Mouse (Mus musculus) monocyte, adult 5-6 weeks (primary cell): ENCODE results near the gene 2310034G01Rik. TPM values are rescaled to one million over a fixed set of nuclear protein-coding genes. Genes with fewer than 3 reads are reported as not detected.

ENCODE experiments used
- ATAC-seq: fragments of 153-309, 156-312 bp; replicated peaks from 2 replicates; pipeline ENCODE4 v1.8.0; 2017; ENCODE audit warnings: mild to moderate bottlenecking; ENCODE audit not compliant: low TSS enrichment, insufficient number of reproducible peaks, severe bottlenecking, poor library complexity, low FRiP score
- total RNA-seq: library from RNA; stranded (forward); fragments of 200-1000, 200-491, 200-594 nt; gene quantifications from 3 replicates; pipeline ENCODE4 v1.2.3, GENCODE M21; 2017

2310034G01Rik gene
- total RNA-seq, 1 experiment from 2014 or later, result 1.5 TPM

DNA sequence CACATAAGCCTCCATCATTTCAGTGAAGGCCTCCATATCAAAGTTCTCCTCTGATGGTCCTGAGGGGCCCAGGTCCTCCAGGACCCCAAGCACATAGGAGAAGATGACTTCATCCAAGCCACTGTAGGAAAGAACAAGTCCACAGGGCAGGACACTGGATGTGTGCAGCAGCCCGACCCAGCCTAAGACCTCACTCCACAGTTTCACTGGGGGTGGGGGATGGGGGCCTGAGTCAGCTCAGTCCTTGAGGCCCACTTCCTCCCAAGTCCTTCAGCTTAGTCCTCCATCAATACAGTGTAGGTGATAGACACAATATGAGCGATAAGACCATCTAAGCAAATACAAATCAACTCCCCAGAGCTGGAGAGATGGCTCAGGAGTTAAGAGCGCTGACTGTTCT lies 18.2 kb downstream of the 2310034G01Rik start:
- no peak for ATAC-seq

DNA sequence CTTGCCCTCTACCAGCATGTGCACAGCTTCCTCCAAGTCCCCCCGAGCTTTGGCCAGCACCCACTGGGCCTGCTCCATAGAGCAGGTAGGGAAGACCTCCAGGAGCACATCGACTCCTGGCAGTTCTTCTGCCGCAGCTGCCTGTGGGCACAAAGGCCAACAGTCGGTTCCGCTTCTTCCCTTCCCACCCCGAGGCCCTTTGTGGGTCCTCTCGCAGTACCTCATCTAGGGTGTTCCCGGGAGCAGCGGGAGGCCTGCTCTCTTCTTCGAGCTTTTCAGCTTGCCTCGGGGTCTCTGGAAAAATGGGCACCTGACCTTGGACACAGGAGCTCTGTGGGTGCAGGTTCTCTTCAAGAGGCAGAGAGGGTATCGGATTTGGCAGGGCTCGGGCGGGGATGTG lies 18.8 kb downstream of the 2310034G01Rik start:
- ATAC-seq, result no peak

DNA sequence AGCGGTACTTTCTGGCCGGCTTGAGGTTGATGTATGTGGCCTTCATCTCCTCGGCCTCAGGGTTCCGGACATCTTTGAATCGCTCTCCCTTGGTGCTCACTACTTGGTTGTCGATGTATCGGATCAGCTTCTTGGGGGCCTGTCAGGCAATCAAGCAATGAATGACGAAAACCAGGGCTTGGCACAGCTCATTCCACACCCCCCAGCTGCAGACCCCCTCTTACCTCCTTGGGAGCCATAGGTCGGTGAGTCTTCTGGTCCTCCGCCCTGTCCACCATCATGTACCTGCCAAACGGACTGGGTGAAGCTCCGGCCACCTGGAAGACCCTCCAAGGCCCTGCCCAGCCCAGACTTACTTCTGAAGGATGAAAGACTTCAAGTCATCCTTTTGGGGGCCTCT lies 19.4 kb downstream of the 2310034G01Rik start:
- no peak for ATAC-seq

DNA sequence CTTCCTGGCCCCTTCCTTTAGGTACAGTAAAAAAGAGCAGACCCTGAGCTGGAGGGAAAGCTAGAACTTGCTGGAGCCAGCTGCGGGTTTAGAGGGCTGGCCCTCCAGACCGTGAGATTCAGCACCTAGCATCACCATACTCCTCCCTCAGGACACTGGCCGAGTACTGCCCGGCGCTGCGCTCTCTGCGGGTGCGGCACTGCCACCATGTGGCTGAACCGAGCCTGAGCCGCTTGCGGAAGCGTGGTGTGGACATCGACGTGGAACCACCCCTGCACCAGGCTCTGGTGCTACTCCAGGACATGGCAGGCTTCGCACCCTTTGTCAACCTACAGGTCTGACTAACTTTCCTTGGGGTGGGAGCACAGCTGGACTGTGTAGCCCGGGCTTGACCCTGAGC lies 20.2 kb downstream of the 2310034G01Rik start:
- ATAC-seq, result peak; percentile 70

DNA sequence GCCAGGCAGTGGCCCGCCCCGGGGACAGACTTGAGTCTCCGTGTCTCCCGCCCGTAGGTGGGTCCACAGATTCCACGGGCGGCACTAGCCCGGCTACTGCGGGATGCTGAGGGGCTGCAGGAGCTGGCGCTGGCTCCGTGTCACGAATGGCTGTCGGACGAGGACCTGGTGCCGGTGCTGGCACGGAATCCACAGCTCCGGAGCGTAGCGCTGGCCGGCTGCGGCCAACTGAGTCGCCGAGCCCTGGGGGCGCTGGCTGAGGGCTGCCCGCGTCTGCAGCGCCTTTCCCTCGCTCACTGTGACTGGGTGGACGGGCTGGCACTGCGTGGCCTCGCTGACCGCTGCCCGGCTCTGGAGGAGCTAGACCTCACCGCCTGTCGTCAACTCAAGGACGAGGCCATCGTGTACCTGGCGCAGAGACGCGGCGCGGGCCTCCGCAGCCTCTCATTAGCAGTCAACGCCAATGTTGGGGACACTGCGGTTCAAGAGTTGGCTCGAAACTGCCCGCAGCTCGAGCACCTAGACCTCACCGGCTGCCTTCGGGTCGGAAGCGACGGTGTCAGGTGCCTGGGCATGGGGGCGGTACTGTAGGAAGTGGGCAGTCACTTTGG lies 21.0 kb downstream of the 2310034G01Rik start:
- ATAC-seq, result no peak

DNA sequence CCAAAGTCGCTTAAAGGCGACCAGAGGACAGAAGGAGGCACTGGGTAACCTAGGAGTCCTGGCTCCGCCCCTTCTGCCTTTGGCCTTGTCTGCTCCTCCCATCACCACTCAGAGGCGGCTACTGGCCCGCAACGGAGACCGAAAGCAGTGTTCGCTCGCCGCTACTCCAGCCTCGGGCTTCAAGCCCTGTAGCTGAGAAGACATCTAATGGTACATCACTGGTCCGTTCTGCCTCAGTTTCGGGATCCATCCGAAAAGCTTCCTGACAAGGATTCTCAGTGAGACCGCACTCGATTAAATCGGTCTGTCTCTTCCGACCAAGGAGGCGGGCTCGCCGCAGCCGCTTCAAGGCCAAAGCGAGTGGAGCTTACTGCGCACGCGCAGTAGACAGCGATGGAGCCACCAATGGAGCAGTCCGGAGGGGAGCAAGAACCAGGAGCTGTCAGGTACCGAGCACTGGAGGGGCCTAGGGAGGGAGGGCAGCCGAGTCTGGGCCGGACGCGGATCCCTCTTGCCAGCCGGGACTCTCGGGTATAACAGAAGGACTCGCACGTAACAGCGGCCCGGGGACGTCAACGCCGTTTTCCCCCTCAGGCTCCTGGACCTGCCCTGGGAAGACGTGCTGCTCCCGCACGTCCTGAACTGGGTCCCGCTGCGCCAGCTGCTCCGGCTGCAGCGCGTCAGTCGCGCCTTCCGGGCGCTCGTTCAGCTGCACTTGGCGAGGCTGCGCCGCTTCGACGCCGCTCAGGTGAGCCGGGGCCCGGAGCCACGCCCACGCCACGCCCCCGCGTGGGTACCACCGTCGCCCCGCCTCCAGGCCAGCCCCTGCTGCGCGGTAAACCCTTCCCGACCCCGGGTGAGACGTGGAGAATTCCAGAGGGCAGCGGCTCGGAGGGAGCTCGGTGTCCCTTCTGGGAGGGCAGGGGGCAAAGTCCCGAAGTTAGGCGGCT lies 21.7 kb downstream of the 2310034G01Rik start, which contains the start of gene Fbxl15:
Gene Fbxl15, plus strand, starts transcription at position 104 of the 950 bp plus-strand sequence.
- ATAC-seq, result peak; percentile 68

DNA sequence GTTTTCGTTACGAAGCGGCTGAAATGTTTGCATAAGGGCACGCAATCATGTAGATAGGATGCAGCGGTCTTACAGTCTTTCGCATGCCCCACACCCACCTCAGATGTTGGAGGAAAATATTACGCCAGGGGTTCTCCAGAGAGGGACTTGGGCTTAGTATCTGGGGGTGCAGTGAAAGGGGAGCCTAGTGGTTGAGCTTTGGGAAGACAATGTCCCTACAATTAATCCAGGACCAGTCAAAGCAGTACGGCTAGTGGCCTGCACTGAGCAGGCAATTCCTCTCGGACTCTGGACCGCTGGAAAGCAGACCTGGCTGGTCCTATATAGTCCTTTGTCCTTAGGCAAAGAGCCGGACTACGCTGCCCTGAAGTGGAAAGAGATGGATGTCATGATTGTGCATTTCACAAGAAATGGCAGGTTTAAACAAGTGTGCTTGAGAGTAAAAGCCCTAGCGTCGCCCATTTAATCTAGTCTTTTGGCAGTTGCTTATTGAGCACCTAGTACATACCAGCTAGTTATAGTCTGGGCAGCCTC lies 22.5 kb downstream of the 2310034G01Rik start:
- ATAC-seq, result no peak

DNA sequence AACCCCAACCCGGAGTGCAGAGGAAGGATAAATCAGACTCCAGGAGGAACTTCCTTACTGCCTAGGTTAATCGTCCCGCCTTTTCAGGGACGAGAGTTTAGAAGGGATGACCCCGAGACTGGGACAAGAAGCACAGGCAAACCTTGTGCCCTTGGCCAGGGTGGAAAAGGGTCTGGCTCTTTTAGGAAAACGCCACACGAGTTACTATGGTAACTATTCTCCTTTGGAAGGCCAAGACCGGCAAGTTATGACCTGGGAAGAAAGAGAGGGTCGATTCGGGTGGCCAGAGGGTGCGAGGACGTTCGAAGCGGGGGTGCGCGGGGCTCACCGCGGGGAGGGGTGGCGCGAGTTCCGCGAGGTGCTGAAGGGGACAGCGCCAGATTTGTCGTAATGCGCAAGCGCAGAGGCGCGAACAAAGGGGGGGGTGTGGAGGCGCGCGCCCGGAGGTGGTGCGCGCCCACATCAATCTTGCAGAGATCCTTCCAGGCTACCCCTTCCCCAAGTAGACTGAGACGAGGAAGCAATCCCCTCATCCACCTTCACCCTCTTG lies 23.3 kb downstream of the 2310034G01Rik start, which contains the start of gene Psd:
Gene Psd, minus strand, starts transcription at position 401 of the 550 bp plus-strand sequence.
- ATAC-seq, result no peak

DNA sequence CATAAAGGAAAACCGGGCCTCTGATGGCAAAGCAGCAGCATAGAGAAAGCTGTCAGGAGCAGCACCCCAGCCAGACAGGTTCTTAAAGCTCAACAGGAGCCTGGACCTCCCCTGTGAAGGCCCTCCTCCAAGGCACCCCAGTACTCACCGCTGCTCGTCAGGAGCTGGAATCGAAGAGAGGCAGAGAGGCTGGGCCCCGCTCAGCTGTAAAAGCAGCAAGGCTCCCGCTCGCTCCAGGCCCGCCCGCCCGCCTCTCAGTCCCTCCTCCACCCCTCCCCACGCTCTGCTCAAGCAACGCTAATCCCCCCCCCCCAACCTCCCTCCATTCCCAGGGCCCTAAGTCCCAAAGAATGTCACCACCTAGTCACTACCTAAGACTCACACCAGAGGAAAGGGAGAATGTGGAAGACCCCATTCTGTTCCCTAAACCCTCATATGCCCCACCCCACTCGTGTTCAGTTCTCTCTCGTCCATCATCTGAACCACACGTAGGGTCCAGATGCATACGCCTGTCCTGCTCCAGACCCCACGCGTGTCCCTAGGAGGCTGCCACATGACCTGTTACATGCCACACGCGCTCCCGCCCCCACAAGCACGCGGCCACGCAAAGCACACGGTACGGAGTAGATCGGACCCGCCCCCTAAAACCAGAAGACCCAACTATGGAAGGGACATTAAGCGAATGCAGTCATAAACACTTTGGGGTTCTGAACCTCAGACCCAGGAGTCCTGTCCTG lies 23.9 kb downstream of the 2310034G01Rik start:
- no peak for ATAC-seq

DNA sequence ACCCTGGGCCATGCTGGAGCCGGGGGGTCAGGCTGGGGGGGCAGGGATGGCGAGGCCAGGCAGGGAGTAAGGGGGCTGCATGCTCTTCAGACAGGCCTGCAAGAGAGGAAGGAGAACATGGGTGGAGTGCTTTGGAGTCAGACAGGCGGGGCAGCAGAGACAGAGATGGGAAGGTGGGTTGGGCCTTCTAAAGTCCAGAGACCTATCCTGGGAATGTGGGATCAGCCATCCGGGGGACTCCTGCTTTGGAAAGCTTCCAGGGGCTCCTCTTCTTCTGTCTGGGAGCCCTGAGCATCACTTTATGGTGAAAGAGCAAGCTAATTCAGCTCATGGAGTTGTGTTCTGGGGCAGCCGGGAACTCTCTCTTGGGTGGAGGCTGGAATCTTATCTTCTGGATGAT lies 25.2 kb downstream of the 2310034G01Rik start:
- no peak for ATAC-seq

DNA sequence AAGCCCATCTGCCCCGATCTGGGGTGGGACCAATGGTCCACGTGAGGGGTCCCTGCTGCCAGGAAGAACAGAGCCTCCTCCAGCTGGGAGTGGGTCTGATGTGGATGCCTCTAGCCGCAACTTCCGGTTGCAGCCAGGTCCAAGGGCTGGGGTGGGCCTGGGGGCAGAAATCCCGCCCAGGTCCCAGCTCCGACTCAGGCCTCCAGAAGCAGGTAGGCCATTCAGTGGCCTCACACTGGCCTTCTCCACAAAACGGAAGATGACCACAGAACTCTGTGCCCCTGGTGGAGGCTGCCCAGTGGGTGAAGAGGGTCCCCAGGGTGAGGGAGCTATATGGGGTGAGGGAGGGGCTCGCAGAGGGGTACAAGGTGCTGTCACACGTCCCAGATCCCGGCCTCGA lies 25.7 kb downstream of the 2310034G01Rik start:
- ATAC-seq, result no peak

DNA sequence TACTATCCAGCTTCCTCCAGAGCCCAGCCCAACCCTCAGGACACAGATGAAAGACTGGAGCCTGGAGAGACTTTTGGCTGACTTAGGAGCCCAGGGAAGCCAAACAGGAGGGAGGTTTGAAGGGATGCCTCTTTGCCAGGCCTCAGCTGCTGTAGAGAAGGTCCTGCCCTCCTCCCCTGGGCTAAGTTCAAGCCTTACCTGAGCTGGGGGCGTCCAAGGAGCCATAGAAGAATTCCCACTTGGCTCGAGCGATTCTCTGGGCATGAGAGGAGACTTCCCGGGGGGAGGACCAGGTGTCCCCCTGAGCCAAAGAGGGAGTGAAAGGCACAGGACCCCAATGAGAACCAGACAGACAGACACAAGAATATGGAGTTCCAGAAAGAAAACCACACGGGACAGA lies 26.4 kb downstream of the 2310034G01Rik start:
- ATAC-seq, result no peak

DNA sequence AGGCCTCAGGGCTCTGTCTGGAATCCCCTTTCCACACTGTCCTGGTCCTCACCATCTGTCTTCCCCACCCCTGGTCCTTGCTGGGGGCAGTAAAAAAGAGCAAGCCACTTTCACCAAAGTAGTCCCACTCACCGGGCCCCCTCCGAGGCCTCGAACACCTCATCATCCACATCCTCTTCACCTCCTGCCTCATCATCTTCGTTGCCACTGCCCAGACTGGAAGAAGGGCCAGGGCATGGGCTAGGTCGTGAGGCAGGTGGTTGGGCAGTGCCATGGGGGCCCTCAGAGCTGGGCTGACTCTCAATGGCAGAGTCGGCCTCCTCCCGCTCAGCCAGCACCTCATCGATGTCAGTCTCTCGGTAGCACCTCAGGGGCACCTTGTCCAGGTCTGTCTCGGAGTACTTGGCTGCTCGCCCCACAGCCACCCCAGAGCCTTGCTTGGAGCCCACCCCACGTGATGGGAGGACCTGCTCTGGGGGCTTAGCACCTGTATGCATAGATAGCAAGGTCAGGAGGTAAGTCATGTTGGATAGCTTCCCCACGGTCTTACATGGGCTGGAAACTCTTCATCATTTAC lies 27.0 kb downstream of the 2310034G01Rik start:
- no peak for ATAC-seq

DNA sequence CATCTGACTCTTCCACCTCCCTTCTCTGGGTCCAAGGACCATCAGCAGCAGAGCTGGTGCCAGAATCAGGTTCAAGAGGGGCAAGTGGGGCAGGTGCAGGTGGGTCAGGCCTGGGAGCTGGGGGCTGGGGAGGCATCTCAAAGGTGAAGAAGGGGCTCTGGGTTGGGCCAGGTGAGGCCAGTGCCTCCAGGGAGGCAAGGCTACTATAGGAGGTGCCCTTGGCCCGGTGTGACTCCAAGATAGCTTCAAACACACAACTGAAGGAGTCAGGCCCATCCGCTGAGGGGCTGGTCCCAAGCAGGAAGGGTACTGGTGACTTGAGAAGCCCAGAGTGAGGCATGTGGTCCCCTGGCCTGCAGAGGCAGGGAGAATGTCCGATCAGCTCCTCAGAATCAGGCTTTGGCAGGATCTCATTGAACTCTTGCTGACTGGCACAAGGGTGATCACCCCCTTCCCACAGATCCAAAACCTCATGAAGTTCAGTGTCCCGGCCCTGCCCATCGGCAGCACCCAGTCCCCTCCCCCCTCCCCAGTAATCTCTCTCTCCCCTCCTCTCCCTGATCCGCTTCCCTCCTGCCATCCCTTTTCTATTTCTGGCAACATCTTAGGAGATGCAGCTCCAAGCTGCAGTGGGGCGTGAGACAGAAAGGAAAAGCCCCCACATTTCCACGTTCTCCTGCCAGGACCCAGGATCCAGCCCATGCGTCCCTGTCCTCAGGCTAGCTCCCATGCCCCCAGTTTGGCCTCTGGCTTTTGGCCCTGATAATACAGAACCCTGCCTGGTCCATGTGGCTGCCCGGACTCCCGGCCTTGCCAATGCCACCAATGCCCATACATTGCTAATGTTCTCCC lies 27.7 kb downstream of the 2310034G01Rik start:
- ATAC-seq, result no peak

DNA sequence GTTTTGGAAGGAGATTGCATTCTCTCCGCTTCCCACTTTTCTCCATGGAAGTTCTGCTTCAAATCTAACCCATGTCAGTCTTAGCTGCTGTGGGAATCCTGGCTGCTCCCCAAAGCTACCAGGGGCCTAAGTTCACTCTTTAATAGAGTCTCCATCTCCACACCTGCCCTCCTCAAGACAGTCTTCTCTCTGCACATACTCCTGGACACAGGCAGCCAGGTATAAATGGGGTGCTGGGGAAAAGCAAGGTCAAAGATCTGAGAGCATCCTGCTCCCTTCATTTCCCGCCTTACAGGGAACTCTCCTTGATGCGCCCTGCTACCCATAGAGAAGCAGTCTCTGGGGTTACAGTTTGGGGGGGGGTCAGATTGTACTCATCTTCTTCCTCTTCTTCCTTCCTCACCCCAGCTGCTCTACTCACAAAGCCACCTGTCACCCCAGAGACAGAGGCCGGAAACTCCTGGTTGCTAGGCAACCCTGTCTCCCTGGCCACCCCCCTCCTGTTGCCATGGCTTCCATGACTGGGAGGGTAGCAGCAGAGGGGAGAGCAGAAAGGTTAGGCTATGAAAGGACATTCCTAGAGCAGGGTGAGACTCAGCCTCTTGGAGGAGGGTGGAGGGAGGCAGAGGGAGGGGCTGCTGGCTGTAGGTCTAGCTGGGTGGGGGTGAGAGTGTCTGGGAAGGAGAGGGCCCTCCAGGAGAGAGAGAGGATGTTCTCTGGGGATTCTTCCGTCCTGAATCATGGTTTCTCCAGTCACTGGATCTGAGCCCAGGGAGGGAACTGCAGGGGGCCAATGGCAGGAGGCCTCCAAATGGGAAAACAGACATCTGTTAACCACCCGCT lies 28.8 kb downstream of the 2310034G01Rik start:
- no peak for ATAC-seq

DNA sequence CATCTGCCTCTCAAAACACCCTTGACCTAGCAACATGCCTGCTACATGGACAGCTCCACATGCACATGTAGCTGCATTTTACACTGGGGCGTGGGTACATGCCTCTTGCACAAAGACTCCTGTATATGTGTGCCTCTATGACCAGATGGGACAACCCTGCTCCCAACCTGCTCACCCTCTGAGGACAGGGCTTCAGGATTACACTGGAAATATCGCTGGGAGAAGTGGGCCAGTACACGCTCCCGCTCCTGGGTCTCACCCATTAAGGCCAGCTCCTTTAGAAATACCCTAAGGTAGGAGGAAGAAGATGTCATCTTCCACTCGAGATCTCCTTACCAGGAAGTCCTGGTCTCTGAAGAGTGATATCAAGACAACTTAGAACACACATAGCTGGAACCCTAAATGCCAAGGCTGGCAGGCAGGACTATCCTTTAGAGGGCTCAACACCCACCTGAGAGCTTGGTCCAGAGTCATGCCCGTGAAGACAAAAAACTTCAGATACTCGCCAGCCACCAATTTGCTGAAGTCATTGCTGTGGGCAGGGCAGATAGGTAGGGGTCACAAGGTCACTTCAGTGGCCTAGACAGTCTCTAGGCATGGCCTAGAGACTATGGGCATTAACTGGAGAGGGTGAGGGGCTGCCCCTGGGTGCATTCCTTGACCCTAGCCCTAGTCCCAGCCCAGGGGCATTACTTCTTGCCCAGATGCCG lies 29.9 kb downstream of the 2310034G01Rik start:
- ATAC-seq, result no peak
